Mouse (Mus musculus): ENCODE measurements around the gene Olfr1076.
"Not testable (repeated sequence)": the region's sequence is repeated elsewhere in the genome, so short reads cannot be mapped to it uniquely, and the experiment has no call there.

Gene Olfr1076

DNA sequence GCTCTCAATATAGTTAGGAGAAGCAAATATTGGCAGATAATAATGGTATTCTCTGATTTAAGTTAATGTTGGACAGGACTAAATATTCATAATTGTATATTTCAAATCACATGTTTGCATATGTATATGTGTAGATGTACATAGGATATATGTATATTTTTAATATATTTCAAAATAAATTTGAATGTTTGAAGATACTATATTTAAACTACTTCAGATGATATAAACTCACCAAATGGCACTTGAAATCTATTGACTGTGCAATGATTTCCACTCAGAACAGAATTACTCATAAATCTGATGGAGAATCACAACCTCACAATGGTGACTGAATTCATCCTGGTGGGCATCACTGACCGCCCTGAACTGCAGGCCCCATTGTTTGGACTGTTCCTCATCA is at the start of gene Olfr1076:
Olfr1076 (plus strand) TSS at position 301 of the 400 bp plus-strand sequence.
- no peak for DNase-seq (ENCODE audit: low spot score in 2 of 2)

DNA sequence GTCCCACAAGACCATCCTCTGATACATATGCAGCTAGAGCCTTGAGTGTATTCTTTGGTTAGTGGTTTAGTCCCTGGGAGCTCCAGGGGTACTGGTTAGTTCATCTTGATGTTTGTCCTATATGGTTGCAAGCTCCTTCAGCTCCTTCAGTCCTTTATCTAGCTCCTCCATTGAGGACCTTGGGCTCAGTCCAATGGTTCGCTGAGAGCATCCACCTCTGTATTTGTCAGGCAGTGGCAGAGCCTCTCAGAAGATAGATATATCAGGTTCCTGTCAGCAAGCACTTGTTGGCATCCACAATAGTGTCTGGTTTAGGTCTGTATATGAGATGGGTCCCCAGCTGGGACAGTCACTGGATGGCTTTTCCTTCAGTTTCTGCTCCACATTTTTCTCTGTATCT is 47.8 kb upstream of the Olfr1076 start:
- no peak for DNase-seq (ENCODE audit: low spot score in 2 of 2)

DNA sequence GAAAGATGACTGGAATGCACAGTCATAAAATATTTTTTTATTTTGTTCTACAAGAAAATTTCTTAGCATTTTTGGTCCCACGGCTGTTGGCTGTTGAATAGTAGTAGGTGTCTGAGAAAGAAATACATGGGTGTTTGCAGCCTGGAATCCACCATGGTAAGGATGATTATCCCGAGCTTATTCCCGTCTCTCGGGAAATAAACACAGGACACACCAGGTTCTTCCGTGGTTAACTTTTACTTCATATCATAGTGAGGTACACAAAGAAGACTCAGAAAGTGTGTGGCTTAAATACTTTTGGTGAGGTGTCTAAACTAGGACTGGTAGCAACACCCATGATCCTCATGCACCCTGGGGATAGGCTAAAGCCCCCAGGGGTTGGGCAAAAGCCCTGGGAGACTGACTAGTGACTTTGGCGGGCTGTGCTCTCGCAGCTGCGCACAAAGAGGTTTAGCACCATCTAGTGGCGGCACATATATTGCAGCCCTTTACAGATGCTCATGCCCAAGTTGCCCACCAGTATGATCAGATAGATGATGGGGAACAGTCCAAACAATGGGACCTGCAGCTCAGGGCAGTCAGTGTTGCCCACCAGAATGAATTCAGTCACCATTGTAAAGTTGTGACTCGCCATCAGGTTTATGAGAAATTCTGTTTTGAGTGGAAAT is 43.7 kb upstream of the Olfr1076 start:
- DNase-seq (ENCODE audit: low spot score in 2 of 2), result peak in 1 of 2 experiments; percentile 12

DNA sequence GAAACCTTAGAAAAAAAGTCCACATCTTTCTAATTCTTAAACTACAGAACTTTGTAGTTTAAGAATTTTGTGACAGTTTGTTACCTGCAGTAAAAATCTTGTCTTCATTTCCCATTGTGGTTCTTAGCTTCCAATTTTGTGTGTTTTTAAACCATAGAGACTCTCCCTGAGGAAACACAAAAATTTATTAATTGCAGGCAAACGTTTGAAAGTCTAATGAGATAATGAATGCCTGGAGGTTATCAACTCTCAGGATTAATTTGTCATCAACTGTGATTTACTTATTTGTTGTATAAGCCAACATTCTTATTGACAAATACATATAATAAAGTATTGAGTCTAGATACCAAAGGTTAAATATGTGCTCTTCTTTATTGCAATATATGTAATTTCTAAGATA is 21.0 kb upstream of the Olfr1076 start, which contains the start of gene Olfr228:
Olfr228 (minus strand) TSS at position 101 of the 400 bp plus-strand sequence.
- DNase-seq (ENCODE audit: low spot score in 2 of 2), result no peak

DNA sequence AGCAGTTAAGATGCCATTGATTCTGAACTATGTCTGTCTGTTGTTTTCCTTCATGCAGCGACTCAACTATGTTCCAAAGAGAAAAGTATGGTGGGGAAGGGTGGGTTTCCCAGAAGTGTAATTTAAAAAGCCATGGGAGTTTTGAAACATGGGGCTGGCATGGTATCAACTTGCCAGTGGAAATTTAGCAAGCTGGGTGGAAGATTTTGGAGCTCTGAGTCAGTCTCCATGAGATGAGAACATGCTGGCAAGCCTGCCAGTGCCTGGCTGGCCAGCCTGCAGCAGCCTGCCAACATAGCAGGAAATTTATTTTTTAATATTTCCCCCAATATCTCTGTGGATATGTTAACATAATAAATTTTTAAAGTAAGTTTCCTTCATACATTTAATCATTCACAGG is 22.7 kb downstream of the Olfr1076 start:
- DNase-seq (ENCODE audit: low spot score in 2 of 2), result no peak

DNA sequence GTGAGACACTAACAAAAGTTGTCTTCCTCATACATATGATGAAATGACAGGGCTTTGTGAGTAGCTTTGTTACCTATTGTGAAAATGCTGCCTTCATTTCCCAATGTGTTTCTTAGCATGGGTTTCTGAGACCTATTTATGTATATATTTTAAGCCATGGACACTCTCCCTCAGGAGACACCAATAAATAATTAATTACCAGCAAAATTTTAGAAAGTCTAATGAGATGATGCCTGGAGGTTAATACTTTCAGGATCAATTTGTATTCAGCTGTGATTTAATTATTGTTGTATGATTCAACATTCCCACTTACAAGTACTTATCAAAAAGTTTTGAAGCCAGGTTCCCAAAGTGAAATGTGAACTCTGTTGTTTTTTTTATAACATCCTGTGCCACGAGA is 34.1 kb downstream of the Olfr1076 start, which contains the start of gene Olfr1079:
Olfr1079 (minus strand) TSS at position 101 of the 400 bp plus-strand sequence.
- no peak for DNase-seq (ENCODE audit: low spot score in 2 of 2)

DNA sequence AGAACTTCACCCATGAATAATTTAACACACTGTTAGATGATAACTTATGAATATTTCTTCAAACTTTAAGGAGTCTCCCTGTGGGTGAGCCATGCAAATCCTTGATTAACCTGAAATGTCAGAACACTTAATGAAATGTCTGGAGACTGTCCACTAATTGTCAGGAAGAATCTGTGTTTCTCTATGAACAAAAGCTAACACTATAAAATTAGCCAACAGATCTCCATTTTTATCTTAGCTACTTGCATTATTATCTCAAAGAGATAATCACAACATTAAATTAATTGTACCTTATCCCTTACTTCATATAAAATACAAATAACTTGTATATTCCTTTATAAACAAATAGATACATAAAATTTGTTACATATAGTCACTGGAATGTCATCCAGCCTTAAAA is 49.9 kb downstream of the Olfr1076 start, which contains the start of gene Olfr1080:
Olfr1080 (minus strand) TSS at position 101 of the 400 bp plus-strand sequence.
- DNase-seq (ENCODE audit: low spot score in 2 of 2), result not testable (repeated sequence)
